8 mouse cellular contexts compared by ENCODE assay signal in genomic region chr14:55113975-55114645, GRCm38 (mm10). TPM values are rescaled to one million over a fixed set of nuclear protein-coding genes. Genes with fewer than 3 reads are reported as not detected.
A peak's percentile ranks its signal among the peaks of the same experiment; 100 is the strongest.
DNase-seq lines count a peak whose midpoint lies in the region; ATAC-seq and TF ChIP-seq lines count a peak whose summit lies in the region.

No protein-coding gene starts in this region.

- peaks cover 86% of the 10 kb centered on the region for H3K27me3 ChIP-seq in heart, embryonic 15.5 days
- peaks cover 44% of the 10 kb centered on the region for H3K27me3 ChIP-seq in hindbrain, embryonic 13.5 days
- H3K27me3 ChIP-seq in lung, postnatal 0 days (replicated peaks; ENCODE audit: insufficient read depth, low read length) = peaks cover 43% of the 10 kb centered on the region
- peaks cover 2% of the 10 kb centered on the region; the same call in 1 of the 2 replicates for H3K27me3 ChIP-seq in splenic B cell, adult 2 months (ENCODE audit: control insufficient read depth, insufficient read depth, low read length, poor library complexity, severe bottlenecking)

- 10% methylated on average over 26 of the region's 26 CpGs for WGBS in heart, embryonic 15.5 days
- WGBS in hindbrain, embryonic 13.5 days = 12% methylated on average over 24 of the region's 26 CpGs
- 6% methylated on average over 25 of the region's 26 CpGs for WGBS in lung, postnatal 0 days

- no peaks in the 10 kb centered on the region for H3K9me3 ChIP-seq in heart, embryonic 15.5 days (replicated peaks)
- H3K9me3 ChIP-seq in hindbrain, embryonic 13.5 days = no peaks in the 10 kb centered on the region
- no peaks in the 10 kb centered on the region for H3K9me3 ChIP-seq in lung, postnatal 0 days (ENCODE audit: low read length)

- H3K4me2 ChIP-seq in heart, embryonic 15.5 days = peak overlapping the region; percentile 99
- peak overlapping the region; percentile 88 for H3K4me2 ChIP-seq in hindbrain, embryonic 13.5 days
- peak overlapping the region; percentile 88 for H3K4me2 ChIP-seq in lung, postnatal 0 days (replicated peaks; ENCODE audit: low read depth, low read length)

- TF ChIP-seq EP300 in lung, postnatal 0 days (IDR thresholded peaks at IDR 0.05) = no peak

- H3K9ac ChIP-seq in heart, embryonic 15.5 days = no peak overlapping the region
- peak overlapping the region; percentile 91 for H3K9ac ChIP-seq in hindbrain, embryonic 13.5 days
- H3K9ac ChIP-seq in lung, postnatal 0 days (replicated peaks; ENCODE audit: low read depth) = no peak overlapping the region

- no peak overlapping the region for H3K27ac ChIP-seq in heart, embryonic 15.5 days
- H3K27ac ChIP-seq in hindbrain, embryonic 13.5 days = peak overlapping the region; percentile 96; the same call in 1 of the 2 replicates
- H3K27ac ChIP-seq in lung, postnatal 0 days (ENCODE audit: low read length) = no peak overlapping the region

- H3K4me3 ChIP-seq in heart, embryonic 15.5 days = peak overlapping the region; percentile 63
- H3K4me3 ChIP-seq in hindbrain, embryonic 13.5 days = peak overlapping the region; percentile 86
- H3K4me3 ChIP-seq in lung, postnatal 0 days (ENCODE audit: low read depth, low read length) = peak overlapping the region; percentile 49

- no peak for DNase-seq in heart, adult 8-10 months (ENCODE audit: low spot score)
- peak; percentile 86 for DNase-seq in cerebellum, adult 9-11 months
- no peak for DNase-seq in lung, postnatal 0 days (ENCODE audit: low spot score)
- DNase-seq in splenic B cell, adult 2 months (ENCODE audit: low read depth, low spot score) = peak; percentile 46
- no peak for DNase-seq in adipocyte (ENCODE audit: low spot score)

- H3K36me3 ChIP-seq in heart, embryonic 15.5 days = no peaks in the 10 kb centered on the region
- peaks cover 14% of the 10 kb centered on the region for H3K36me3 ChIP-seq in hindbrain, embryonic 13.5 days
- no peaks in the 10 kb centered on the region for H3K36me3 ChIP-seq in lung, postnatal 0 days (ENCODE audit: insufficient read depth, low read length)
- H3K36me3 ChIP-seq in splenic B cell, adult 2 months (ENCODE audit: control insufficient read depth, insufficient read depth, low read length, poor library complexity, severe bottlenecking) = no peaks in the 10 kb centered on the region

- peak; percentile 64 for TF ChIP-seq CTCF in lung, postnatal 0 days (IDR thresholded peaks at IDR 0.05)

- peaks cover 38% of the 10 kb centered on the region for H3K4me1 ChIP-seq in heart, embryonic 15.5 days (replicated peaks)
- peaks cover 70% of the 10 kb centered on the region for H3K4me1 ChIP-seq in hindbrain, embryonic 13.5 days (replicated peaks)
- H3K4me1 ChIP-seq in lung, postnatal 0 days (ENCODE audit: insufficient read depth, low read depth, low read length) = peaks cover 9% of the 10 kb centered on the region; the same call in 1 of the 2 replicates

- ATAC-seq in heart, embryonic 15.5 days (replicated peaks; ENCODE audit: insufficient number of reproducible peaks, insufficient read depth, low FRiP score, low read depth) = no peak
- ATAC-seq in CD4-positive, CD25-positive, alpha-beta regulatory T cell, adult 4 months = peak; percentile 29
- no peak for ATAC-seq in hindbrain, embryonic 13.5 days (ENCODE audit: low FRiP score)
- no peak for ATAC-seq in lung, postnatal 0 days

RNA-seq across cellular contexts. Expression of gene Jph4, which starts 2.6 kb away (rescaled TPM):
- 0.24 and 0.55 TPM in 2 replicates for polyA plus RNA-seq in heart, embryonic 15.5 days (2015; fragmentation: Nextera tagmentation; extraction: Ambion mirVana)
- total RNA-seq in heart, adult 8-10 months (2022) = under 1 TPM in 3 of 4 experiments, not detected in 1; 0.09 to 0.17 (median 0.09) TPM
- polyA plus RNA-seq in CD4-positive, CD25-positive, alpha-beta regulatory T cell, adult 4 months (2017; shearing (Covaris generic)) = not detected
- polyA plus RNA-seq in hindbrain, embryonic 13.5 days (2015; fragmentation: Nextera tagmentation; extraction: Ambion mirVana) = 22.2 and 22.6 TPM in 2 replicates
- polyA plus RNA-seq in lung, postnatal 0 days (2015; fragmentation: Nextera tagmentation; extraction: Ambion mirVana) = 0.08 and 0.17 TPM in 2 replicates

RNA-seq across cellular contexts. Expression of gene Ap1g2, which starts 7.7 kb away (rescaled TPM):
- polyA plus RNA-seq in heart, embryonic 15.5 days (2015; fragmentation: Nextera tagmentation; extraction: Ambion mirVana) = 8.5 and 12.6 TPM in 2 replicates
- total RNA-seq in heart, adult 8-10 months (2022) = 1 to 10 TPM; 2.7 to 4.5 (median 4.1) TPM
- polyA plus RNA-seq in CD4-positive, CD25-positive, alpha-beta regulatory T cell, adult 4 months (2017; shearing (Covaris generic)) = 100 to 1,000 TPM; 110 to 194 TPM
- 6.5 and 6.6 TPM in 2 replicates for polyA plus RNA-seq in hindbrain, embryonic 13.5 days (2015; fragmentation: Nextera tagmentation; extraction: Ambion mirVana)
- polyA plus RNA-seq in lung, postnatal 0 days (2015; fragmentation: Nextera tagmentation; extraction: Ambion mirVana) = 11.5 and 13.3 TPM in 2 replicates

RNA-seq across cellular contexts. Expression of gene Thtpa, which starts 19.5 kb away (rescaled TPM):
- polyA plus RNA-seq in heart, embryonic 15.5 days (2015; fragmentation: Nextera tagmentation; extraction: Ambion mirVana) = 13.2 and 15.6 TPM in 2 replicates
- 10 to 100 TPM; 11.5 to 17.0 (median 14.0) TPM for total RNA-seq in heart, adult 8-10 months (2022)
- 10 to 100 TPM; 11.6 to 17.9 TPM for polyA plus RNA-seq in CD4-positive, CD25-positive, alpha-beta regulatory T cell, adult 4 months (2017; shearing (Covaris generic))
- polyA plus RNA-seq in hindbrain, embryonic 13.5 days (2015; fragmentation: Nextera tagmentation; extraction: Ambion mirVana) = 29.8 and 30.7 TPM in 2 replicates
- polyA plus RNA-seq in lung, postnatal 0 days (2015; fragmentation: Nextera tagmentation; extraction: Ambion mirVana) = 13.6 and 14.1 TPM in 2 replicates

RNA-seq across cellular contexts. Expression of gene Zfhx2, which starts 22.0 kb away (rescaled TPM):
- polyA plus RNA-seq in heart, embryonic 15.5 days (2015; fragmentation: Nextera tagmentation; extraction: Ambion mirVana) = 2.6 and 3.6 TPM in 2 replicates
- 1 to 10 TPM; 4.8 to 5.6 (median 4.9) TPM for total RNA-seq in heart, adult 8-10 months (2022)
- polyA plus RNA-seq in CD4-positive, CD25-positive, alpha-beta regulatory T cell, adult 4 months (2017; shearing (Covaris generic)) = 1 to 10 TPM; 4.2 to 4.6 TPM
- polyA plus RNA-seq in hindbrain, embryonic 13.5 days (2015; fragmentation: Nextera tagmentation; extraction: Ambion mirVana) = 29.4 and 31.9 TPM in 2 replicates
- polyA plus RNA-seq in lung, postnatal 0 days (2015; fragmentation: Nextera tagmentation; extraction: Ambion mirVana) = 1.0 and 1.7 TPM in 2 replicates

Comparison
In these comparisons a context has a peak if more than half of its experiments do, and no peak if none do; other contexts are left out.
1. DNase-seq: peak in cerebellum, adult 9-11 months (single experiment) and splenic B cell, adult 2 months (single experiment); none in heart, adult 8-10 months (single experiment), lung, postnatal 0 days (single experiment) and adipocyte (single experiment).
2. RNA of gene Jph4, which starts 2.6 kb away (polyA plus RNA-seq): 22.2 to 22.6 TPM in hindbrain, embryonic 13.5 days; 0.24 to 0.55 TPM in heart, embryonic 15.5 days, 0.08 to 0.17 TPM in lung, postnatal 0 days and not detected in CD4-positive, CD25-positive, alpha-beta regulatory T cell, adult 4 months; every median in the first group is over 10 times any median in the second.
3. Peak in every context shown above with its lines, with median percentiles within 50 percentile points of each other: H3K4me2 ChIP-seq and H3K4me3 ChIP-seq.